Mouse (Mus musculus) spleen, adult 10 weeks (tissue): ENCODE data around the gene Sim2. TPM values are rescaled to one million over a fixed set of nuclear protein-coding genes. Genes with fewer than 3 reads are reported as not detected.

Experiments used
- polyA plus RNA-seq: library from polyadenylated mRNA; stranded (reverse); fragments of 350-450 nt; fragmentation: Illumina TruSeq; extraction: RNeasy Lipid Tissue Mini Kit (QIAGEN cat#74804); gene quantifications from one replicate; pipeline ENCODE4 v1.2.3, GENCODE M21; 2015; ENCODE audit warnings: low replicate concordance; ENCODE audit not compliant: insufficient read depth

The Sim2 gene
- polyA plus RNA-seq: not detected

DNA sequence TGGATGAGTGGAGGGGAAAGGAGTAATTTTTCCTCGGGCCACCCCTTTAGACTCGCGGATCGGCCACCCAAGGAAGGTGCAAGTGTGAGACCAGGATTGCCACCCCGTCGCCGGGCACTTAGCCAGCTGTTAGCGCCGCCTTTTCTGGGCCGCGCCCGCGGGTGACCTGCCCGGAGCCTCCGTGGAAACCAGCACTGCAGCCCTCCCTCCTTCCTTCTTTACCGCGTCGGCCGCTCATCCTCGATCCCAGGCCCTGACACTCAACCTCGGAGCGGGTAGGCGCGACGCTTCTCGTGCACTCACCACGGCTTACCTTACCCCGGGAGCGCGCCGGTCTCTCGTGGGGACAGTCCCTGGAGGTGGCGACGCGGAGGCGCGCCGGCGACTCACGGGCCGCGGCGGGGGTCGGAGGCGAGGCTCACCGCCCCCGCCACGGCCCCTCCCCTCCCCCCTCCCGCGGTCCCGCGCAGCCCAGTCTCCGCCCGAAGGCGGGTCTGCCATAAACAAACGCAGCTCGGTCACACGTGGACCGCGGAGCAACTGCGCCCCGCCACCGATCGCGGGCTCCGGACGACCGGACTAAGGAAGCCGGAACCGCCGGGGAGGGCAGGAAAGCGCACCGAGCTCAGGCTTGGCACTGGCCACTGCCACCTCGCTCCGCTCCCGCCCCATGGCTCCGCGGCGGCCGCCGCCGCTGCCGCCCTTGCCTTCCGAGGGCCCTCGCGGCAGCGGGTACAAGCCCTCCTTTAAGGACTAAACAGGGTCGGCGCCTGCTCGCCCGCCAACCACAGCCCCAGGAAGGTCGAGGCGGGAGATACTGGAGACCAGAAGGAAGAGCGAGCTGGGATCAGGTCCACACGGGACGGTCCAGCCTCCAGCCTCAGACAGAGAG lies at the start of gene Sim2:
Gene Sim2, plus strand, starts transcription at position 221 of the 892 bp plus-strand sequence.

Other genes starting within 250 kb of the Sim2 start
- 7.7 TPM for gene Chaf1b, start 201.0 kb upstream of the Sim2 start, polyA plus RNA-seq
- not detected for gene Cldn14, start 76.1 kb upstream of the Sim2 start, polyA plus RNA-seq
- gene Hlcs, start 228.6 kb downstream of the Sim2 start, polyA plus RNA-seq: 17.8 TPM
- 3.0 TPM for gene Ripply3, start 243.5 kb downstream of the Sim2 start, polyA plus RNA-seq